Mouse (Mus musculus) forebrain, embryonic 12.5 days (tissue): ENCODE data around the gene Klk8. TPM values are rescaled to one million over a fixed set of nuclear protein-coding genes. Genes with fewer than 3 reads are reported as not detected.

ENCODE experiments used
- polyA plus RNA-seq: library from polyadenylated mRNA; unstranded; fragments of >200 nt; fragmentation: Nextera tagmentation; extraction: Ambion mirVana; gene quantifications from 2 replicates; pipeline ENCODE4 v1.2.1, GENCODE M21; 2016

Gene Klk8
- polyA plus RNA-seq, 1 experiment from 2014 or later: 5.3 TPM

Other genes with a start within 250 kb of the Klk8 start
- 7.5 and 7.8 TPM in 2 replicates for gene Zfp658, start 235.3 kb upstream of the Klk8 start, polyA plus RNA-seq
- 14.6 and 17.1 TPM in 2 replicates for gene Zfp719, start 218.0 kb upstream of the Klk8 start, polyA plus RNA-seq
- 0.61 and 0.73 TPM in 2 replicates for gene Zfp819, start 190.4 kb upstream of the Klk8 start, polyA plus RNA-seq
- not detected in 2 replicates for gene Ceacam18, start 162.9 kb upstream of the Klk8 start, polyA plus RNA-seq
- gene Siglece, start 137.4 kb upstream of the Klk8 start, polyA plus RNA-seq: 0.17 and 0.35 TPM in 2 replicates
- gene Ctu1, start 125.6 kb upstream of the Klk8 start, polyA plus RNA-seq: 16.9 and 17.8 TPM in 2 replicates
- gene Klk14, start 107.2 kb upstream of the Klk8 start, polyA plus RNA-seq: not detected in 2 replicates
- gene Klk13, start 85.0 kb upstream of the Klk8 start, polyA plus RNA-seq: 0.10 TPM in 1 of 2 replicates, not detected in the other
- gene Klk12, start 28.7 kb upstream of the Klk8 start, polyA plus RNA-seq: not detected in 2 replicates
- gene Klk11, start 23.0 kb upstream of the Klk8 start, polyA plus RNA-seq: not detected in 2 replicates
- 0.28 TPM in 1 of 2 replicates, not detected in the other for gene Klk10, start 16.5 kb upstream of the Klk8 start, polyA plus RNA-seq
- not detected in 2 replicates for gene Klk9, start 5.7 kb upstream of the Klk8 start, polyA plus RNA-seq
- not detected in 2 replicates for gene Klk7, start 13.7 kb downstream of the Klk8 start, polyA plus RNA-seq
- gene Klk6, start 26.9 kb downstream of the Klk8 start, polyA plus RNA-seq: not detected in 2 replicates
- 0.41 TPM in 1 of 2 replicates, not detected in the other for gene Klk5, start 44.4 kb downstream of the Klk8 start, polyA plus RNA-seq
- gene Klk4, start 83.6 kb downstream of the Klk8 start, polyA plus RNA-seq: not detected in 2 replicates
- gene Klk15, start 136.2 kb downstream of the Klk8 start, polyA plus RNA-seq: not detected in 2 replicates
- not detected in 2 replicates for gene Klk1b8, start 153.1 kb downstream of the Klk8 start, polyA plus RNA-seq
- gene Klk1b1, start 169.2 kb downstream of the Klk8 start, polyA plus RNA-seq: not detected in 2 replicates
- not detected in 2 replicates for gene Klk1b9, start 178.5 kb downstream of the Klk8 start, polyA plus RNA-seq
- not detected in 2 replicates for gene Klk1b11, start 198.3 kb downstream of the Klk8 start, polyA plus RNA-seq
- gene Klk1b26, start 214.6 kb downstream of the Klk8 start, polyA plus RNA-seq: not detected in 2 replicates